Mouse (Mus musculus) hindbrain, embryonic 13.5 days (tissue): ENCODE measurements around the gene Hdac11. TPM values are rescaled to one million over a fixed set of nuclear protein-coding genes. Genes with fewer than 3 reads are reported as not detected.

ENCODE experiments used
- ATAC-seq: fragments of 200-750 bp; cut with Nextera tagmentation; 2 replicates; pipeline ENCODE4 v1.8.0; 2017; ENCODE audit warnings: moderate TSS enrichment; ENCODE audit not compliant: low FRiP score
- H3K27ac ChIP-seq: fragments of 300-500 bp; sonication (generic); 2 replicates; pipeline ENCODE4 v1.5.1; 2015; ENCODE audit warnings: inconsistent platforms, mild to moderate bottlenecking, moderate library complexity
- H3K27me3 ChIP-seq: fragments of 300-500 bp; sonication (generic); 2 replicates; pipeline ENCODE4 v1.6.1; 2015; ENCODE audit warnings: mild to moderate bottlenecking, inconsistent platforms
- H3K36me3 ChIP-seq: fragments of 300-500 bp; sonication (generic); 2 replicates; pipeline ENCODE4 v1.6.1; 2015; ENCODE audit warnings: mild to moderate bottlenecking, inconsistent platforms
- H3K4me1 ChIP-seq: fragments of 300-500 bp; sonication (generic); replicated peaks from 2 replicates; pipeline ENCODE4 v1.6.1; 2015; ENCODE audit warnings: inconsistent platforms
- H3K4me2 ChIP-seq: fragments of 300-500 bp; sonication (generic); 2 replicates; pipeline ENCODE4 v1.6.1; 2015; ENCODE audit warnings: inconsistent platforms, mild to moderate bottlenecking, moderate library complexity
- H3K4me3 ChIP-seq: fragments of 300-500 bp; sonication (generic); 2 replicates; pipeline ENCODE4 v1.5.1; 2015; ENCODE audit warnings: mild to moderate bottlenecking, inconsistent platforms
- H3K9ac ChIP-seq: fragments of 300-500 bp; sonication (generic); 2 replicates; pipeline ENCODE4 v1.6.1; 2015; ENCODE audit warnings: mild to moderate bottlenecking, inconsistent platforms
- H3K9me3 ChIP-seq: fragments of 300-500 bp; sonication (generic); 2 replicates; pipeline ENCODE4 v1.6.1; 2016; ENCODE audit warnings: inconsistent platforms
- WGBS: fragments of 180-500 bp; shearing (Covaris S2); methylation state at CpG from one replicate; pipeline ENCODE4 v1.1.7; 2015; 5-methylcytosine and 5-hydroxymethylcytosine counted together
- polyA plus RNA-seq: library from polyadenylated mRNA; unstranded; fragments of >200 nt; fragmentation: Nextera tagmentation; extraction: Ambion mirVana; gene quantifications from 2 replicates; pipeline ENCODE4 v1.2.1, GENCODE M21; 2015

Gene Hdac11
- polyA plus RNA-seq, 1 experiment from 2014 or later, result 34.2 TPM

GRCm38 (mm10) chr6:91146443-91147151 lies 9.9 kb upstream of the Hdac11 start:
- no peak overlapping the region for H3K4me3 ChIP-seq
- no peaks in the 10 kb centered on the region for H3K27me3 ChIP-seq
- peak overlapping the region; percentile 20 for H3K4me2 ChIP-seq
- ATAC-seq, result peak; percentile 89
- H3K4me1 ChIP-seq, result peaks cover 36% of the 10 kb centered on the region
- peak overlapping the region; percentile 94 for H3K27ac ChIP-seq
- H3K9me3 ChIP-seq, result no peaks in the 10 kb centered on the region
- H3K36me3 ChIP-seq, result no peaks in the 10 kb centered on the region
- no peak overlapping the region for H3K9ac ChIP-seq
- 18% methylated on average over 5 of the region's 5 CpGs for WGBS

DNA sequence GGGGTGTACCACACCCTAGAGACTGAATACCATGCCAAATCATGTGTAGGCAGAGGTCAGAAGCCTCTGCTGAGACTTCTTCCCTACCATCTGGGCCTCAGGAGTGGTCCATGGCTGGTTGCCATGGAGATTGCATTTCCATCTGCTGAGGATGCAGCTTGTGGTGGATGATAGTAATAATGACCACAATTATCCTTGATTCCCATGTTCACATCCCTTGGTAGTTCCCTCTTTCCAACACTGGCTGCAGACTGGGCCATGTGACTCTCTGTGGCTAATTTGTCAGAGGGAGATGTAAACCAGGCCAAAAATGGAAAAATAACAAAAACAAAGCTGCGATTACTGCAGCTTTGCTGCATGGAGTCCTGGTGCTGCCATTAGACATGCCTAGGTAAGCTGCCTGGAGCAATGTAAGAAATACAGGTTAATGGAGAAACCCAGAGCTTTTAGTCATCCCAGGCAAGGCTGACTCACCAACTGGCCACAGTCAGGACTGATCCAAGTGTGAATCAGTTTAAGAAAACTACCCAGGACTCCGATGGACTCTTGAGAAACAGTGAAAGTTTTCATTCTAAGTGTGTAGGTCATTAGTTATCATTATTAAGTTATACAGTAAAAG lies 9.2 kb upstream of the Hdac11 start:
- Histone ChIP-seq H3K9ac (no peak overlapping the region), H3K27me3 (no peaks in the 10 kb centered on the region), H3K4me1 (peaks cover 39% of the 10 kb centered on the region), H3K36me3 (no peaks in the 10 kb centered on the region), H3K4me3 (no peak overlapping the region), H3K9me3 (no peaks in the 10 kb centered on the region), H3K27ac (peak overlapping the region; percentile 94), H3K4me2 (peak overlapping the region; percentile 20)
- ATAC-seq, result peak; percentile 84
- WGBS, result 65% methylated on average over 2 of the region's 2 CpGs

DNA sequence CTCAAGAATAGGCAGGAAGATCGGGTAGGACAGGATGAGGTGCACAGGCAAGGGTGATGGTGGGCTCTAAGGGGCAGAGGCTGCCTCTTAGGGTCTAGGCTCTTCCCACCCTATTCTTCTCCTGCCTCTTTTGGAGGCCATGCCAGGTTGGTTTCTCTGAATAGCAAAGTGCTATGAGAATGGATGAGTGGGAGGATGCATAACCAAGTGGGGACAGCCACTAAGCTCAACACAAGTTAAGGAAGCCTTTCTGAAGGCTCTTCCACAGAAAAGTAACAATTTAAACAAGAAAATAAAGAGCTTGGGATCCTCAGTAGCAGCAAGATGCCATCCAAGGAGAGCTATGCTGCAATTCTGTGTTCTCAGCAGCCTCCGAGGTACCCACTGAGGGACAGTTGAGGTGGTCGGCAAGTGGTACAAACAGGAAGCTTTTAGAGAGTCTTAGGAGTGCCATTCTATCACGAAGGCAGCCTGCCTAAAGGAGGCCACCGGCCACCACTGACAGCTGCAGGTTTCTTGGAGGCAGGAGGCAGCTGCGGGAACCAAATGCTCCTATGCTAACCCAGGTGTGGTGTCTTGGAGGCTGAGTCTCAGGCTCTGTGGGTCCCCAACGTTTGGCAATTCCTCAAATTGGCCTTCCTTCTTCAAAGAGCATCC lies 3.4 kb upstream of the Hdac11 start:
- 37% methylated on average over 7 of the region's 7 CpGs for WGBS
- H3K27me3 ChIP-seq, result no peaks in the 10 kb centered on the region
- peak overlapping the region; percentile 3; the same call in 1 of the 2 replicates for H3K9ac ChIP-seq
- H3K4me1 ChIP-seq, result peaks cover 62% of the 10 kb centered on the region
- peak overlapping the region; percentile 88 for H3K27ac ChIP-seq
- no peaks in the 10 kb centered on the region for H3K9me3 ChIP-seq
- no peak for ATAC-seq
- no peaks in the 10 kb centered on the region for H3K36me3 ChIP-seq
- no peak overlapping the region for H3K4me3 ChIP-seq
- H3K4me2 ChIP-seq, result peak overlapping the region; percentile 47

DNA sequence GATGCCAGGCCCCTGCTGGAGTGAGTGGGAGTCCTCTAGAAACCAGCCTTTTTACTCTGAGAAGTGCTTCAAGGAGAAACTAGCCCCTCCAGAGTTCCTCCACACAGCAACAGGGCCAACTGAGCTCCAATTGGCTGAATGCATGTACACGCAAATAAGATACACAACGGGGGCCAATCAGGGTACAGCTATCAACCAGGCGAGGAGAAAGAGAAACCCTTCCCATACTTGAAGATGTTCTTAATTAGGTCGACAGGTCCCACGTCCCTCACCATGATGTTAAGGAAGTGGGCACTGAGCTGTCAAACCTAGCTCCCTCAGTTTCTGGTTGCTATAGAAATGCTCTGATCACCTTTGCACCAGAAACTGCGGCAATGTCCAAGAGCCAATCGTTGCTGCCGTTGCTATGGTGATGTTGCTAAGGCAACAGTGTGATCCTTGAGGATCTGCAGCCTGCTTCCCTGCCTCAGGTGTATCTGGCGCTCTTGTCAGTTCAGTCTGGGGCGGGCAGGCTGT lies 2.9 kb upstream of the Hdac11 start:
- peak overlapping the region; percentile 47 for H3K4me2 ChIP-seq
- no peaks in the 10 kb centered on the region for H3K36me3 ChIP-seq
- H3K4me1 ChIP-seq, result peaks cover 64% of the 10 kb centered on the region
- no peaks in the 10 kb centered on the region for H3K9me3 ChIP-seq
- peak; percentile 76 for ATAC-seq
- no peaks in the 10 kb centered on the region for H3K27me3 ChIP-seq
- peak overlapping the region; percentile 88 for H3K27ac ChIP-seq
- H3K4me3 ChIP-seq, result peak overlapping the region; percentile 21
- WGBS, result 1% methylated on average over 10 of the region's 10 CpGs
- no peak overlapping the region for H3K9ac ChIP-seq

GRCm38 (mm10) chr6:91154685-91155084 lies 1.8 kb upstream of the Hdac11 start:
- Histone ChIP-seq H3K9me3 (no peaks in the 10 kb centered on the region), H3K4me2 (no peak overlapping the region), H3K27ac (peak overlapping the region; percentile 88), H3K27me3 (no peaks in the 10 kb centered on the region), H3K9ac (no peak overlapping the region), H3K4me1 (peaks cover 73% of the 10 kb centered on the region), H3K36me3 (peaks cover 8% of the 10 kb centered on the region), H3K4me3 (no peak overlapping the region)
- ATAC-seq, result no peak
- WGBS, result 58% methylated on average over 4 of the region's 4 CpGs

- Histone ChIP-seq H3K36me3 (peaks cover 8% of the 10 kb centered on the region), H3K27me3 (no peaks in the 10 kb centered on the region), H3K9me3 (no peaks in the 10 kb centered on the region), H3K4me2 (no peak overlapping the region), H3K4me1 (peaks cover 79% of the 10 kb centered on the region), H3K27ac (0 out of 2 replicates have a peak overlapping the region, but pooled peaks have one; percentile 14), H3K9ac (no peak overlapping the region), H3K4me3 (no peak overlapping the region)
- no peak for ATAC-seq
- WGBS, result 71% methylated on average over 3 of the region's 3 CpGs
Observed at GRCm38 (mm10) chr6:91155286-91155685, 1.2 kb upstream of the Hdac11 start.

DNA sequence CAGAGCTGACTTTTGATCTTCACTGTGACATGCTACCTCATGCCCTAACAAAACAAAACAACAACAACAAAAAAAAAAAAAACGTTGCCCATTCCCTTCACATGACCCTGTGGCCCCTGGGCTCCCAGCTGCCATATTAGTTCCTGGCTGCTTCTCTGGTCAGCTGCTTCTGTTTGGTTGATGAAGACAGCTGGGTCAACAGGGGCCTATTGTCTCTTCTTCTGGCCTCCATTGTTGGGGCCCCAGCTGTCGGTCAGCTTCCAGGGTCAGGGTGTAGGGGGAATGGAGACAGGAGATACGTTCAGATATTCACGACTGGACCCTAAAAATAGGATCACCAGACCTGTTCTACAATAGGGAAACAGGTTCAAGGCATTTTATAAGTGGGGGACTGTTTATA lies 403 bp upstream of the Hdac11 start:
- ATAC-seq, result no peak
- WGBS, result 11% methylated on average over 4 of the region's 4 CpGs
- Histone ChIP-seq H3K4me2 (peak overlapping the region; percentile 70), H3K27ac (peak overlapping the region; percentile 90), H3K36me3 (peaks cover 8% of the 10 kb centered on the region), H3K4me3 (peak overlapping the region; percentile 60), H3K27me3 (no peaks in the 10 kb centered on the region), H3K4me1 (peaks cover 86% of the 10 kb centered on the region), H3K9me3 (no peaks in the 10 kb centered on the region), H3K9ac (peak overlapping the region; percentile 87; the same call in 1 of the 2 replicates)

- Histone ChIP-seq H3K4me3 (peak overlapping the region; percentile 60), H3K27me3 (no peaks in the 10 kb centered on the region), H3K9me3 (no peaks in the 10 kb centered on the region), H3K4me2 (peak overlapping the region; percentile 70), H3K9ac (peak overlapping the region; percentile 87), H3K27ac (peak overlapping the region; percentile 90), H3K4me1 (peaks cover 91% of the 10 kb centered on the region), H3K36me3 (peaks cover 11% of the 10 kb centered on the region)
- ATAC-seq, result no peak
- WGBS, result 37% methylated on average over 6 of the region's 6 CpGs
Observed at GRCm38 (mm10) chr6:91157237-91157570, 739 bp downstream of the Hdac11 start.

- Histone ChIP-seq H3K9ac (peak overlapping the region; percentile 87), H3K4me1 (peaks cover 84% of the 10 kb centered on the region), H3K9me3 (no peaks in the 10 kb centered on the region), H3K27me3 (no peaks in the 10 kb centered on the region), H3K27ac (peak overlapping the region; percentile 5; the same call in 1 of the 2 replicates), H3K4me3 (peak overlapping the region; percentile 11; the same call in 1 of the 2 replicates), H3K4me2 (peak overlapping the region; percentile 70), H3K36me3 (peaks cover 14% of the 10 kb centered on the region)
- ATAC-seq, result no peak
- WGBS, result 74% methylated on average over 9 of the region's 9 CpGs
Observed at GRCm38 (mm10) chr6:91159047-91159446, 2.6 kb downstream of the Hdac11 start.

DNA sequence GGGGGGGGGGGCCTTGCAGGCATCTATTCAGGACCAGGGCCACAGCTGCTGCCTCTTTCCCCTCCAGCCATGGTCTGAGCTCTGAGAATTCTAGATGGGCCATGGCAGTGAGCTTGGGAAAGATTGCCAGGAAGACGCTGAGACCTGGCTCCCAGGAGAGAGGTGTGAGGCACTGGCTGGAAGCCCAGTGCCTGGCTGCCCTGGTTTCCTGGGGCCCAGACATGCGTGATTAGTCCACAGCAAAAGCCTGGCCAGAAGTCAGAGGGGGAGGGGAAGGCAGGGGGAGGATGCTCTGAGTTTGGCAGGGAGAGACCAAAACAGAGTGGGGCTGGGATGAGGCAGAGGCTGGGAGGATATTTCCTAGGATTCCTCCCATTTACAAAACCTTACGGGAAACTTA lies 3.9 kb downstream of the Hdac11 start:
- H3K4me2 ChIP-seq, result peak overlapping the region; percentile 16
- H3K36me3 ChIP-seq, result peaks cover 14% of the 10 kb centered on the region
- H3K27ac ChIP-seq, result peak overlapping the region; percentile 73
- no peaks in the 10 kb centered on the region for H3K9me3 ChIP-seq
- no peaks in the 10 kb centered on the region for H3K27me3 ChIP-seq
- no peak overlapping the region for H3K4me3 ChIP-seq
- ATAC-seq, result no peak
- WGBS, result 29% methylated on average over 3 of the region's 3 CpGs
- peaks cover 84% of the 10 kb centered on the region for H3K4me1 ChIP-seq
- H3K9ac ChIP-seq, result peak overlapping the region; percentile 55

GRCm38 (mm10) chr6:91160976-91161375 lies 4.5 kb downstream of the Hdac11 start:
- H3K36me3 ChIP-seq, result peaks cover 17% of the 10 kb centered on the region
- no peaks in the 10 kb centered on the region for H3K27me3 ChIP-seq
- H3K9ac ChIP-seq, result peak overlapping the region; percentile 55; the same call in 1 of the 2 replicates
- H3K4me1 ChIP-seq, result peaks cover 79% of the 10 kb centered on the region
- no peak overlapping the region for H3K4me3 ChIP-seq
- 64% methylated on average over 2 of the region's 2 CpGs for WGBS
- no peaks in the 10 kb centered on the region for H3K9me3 ChIP-seq
- peak overlapping the region; percentile 73 for H3K27ac ChIP-seq
- peak overlapping the region; percentile 16; the same call in 1 of the 2 replicates for H3K4me2 ChIP-seq
- ATAC-seq, result no peak

DNA sequence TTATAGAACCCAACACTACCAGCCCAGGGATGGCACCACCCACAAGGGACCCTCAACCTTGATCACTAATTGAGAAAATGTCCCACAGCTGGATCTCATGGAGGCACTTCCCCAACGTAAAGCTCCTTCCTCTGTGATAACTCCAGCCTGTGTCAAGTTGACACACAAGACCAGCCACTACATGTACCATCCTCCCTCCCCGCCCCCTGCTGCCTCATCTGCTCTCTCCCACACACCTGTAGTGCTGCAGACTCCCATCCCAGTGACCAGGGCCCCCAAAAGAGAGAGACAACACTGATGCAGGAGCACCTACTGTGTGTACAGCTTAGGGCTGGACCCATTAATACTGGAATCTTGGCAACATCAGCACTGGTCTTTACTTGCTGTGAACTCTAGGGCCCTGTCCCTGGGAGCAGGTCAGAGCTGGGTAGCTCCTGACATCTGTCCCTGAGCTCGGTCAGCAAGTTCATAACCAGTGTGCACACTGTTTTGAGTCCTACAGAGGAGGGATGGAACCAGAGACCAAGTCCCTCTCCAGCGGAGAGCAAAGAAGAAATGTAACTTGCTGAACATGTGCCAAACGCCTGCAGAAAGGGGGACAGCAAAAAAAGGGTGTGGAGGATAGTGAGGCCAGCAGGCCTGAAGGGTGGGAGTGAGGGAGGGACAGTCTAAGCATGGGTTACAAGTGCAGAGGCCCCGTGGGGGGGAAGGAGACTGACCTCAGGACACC lies 5.2 kb downstream of the Hdac11 start:
- Histone ChIP-seq H3K9ac (no peak overlapping the region), H3K27ac (peak overlapping the region; percentile 73; the same call in 1 of the 2 replicates), H3K4me1 (peaks cover 72% of the 10 kb centered on the region), H3K27me3 (no peaks in the 10 kb centered on the region), H3K36me3 (peaks cover 24% of the 10 kb centered on the region), H3K4me3 (no peak overlapping the region), H3K9me3 (no peaks in the 10 kb centered on the region), H3K4me2 (no peak overlapping the region)
- 89% methylated on average over 6 of the region's 6 CpGs for WGBS
- ATAC-seq, result no peak
